Mouse (Mus musculus): ENCODE measurements around the gene Rmnd1. TPM values are rescaled to one million over a fixed set of nuclear protein-coding genes. Genes with fewer than 3 reads are reported as not detected.

The Rmnd1 gene
- polyA plus RNA-seq, 2 experiments, result 19.3 to 19.8 TPM

GRCm38 (mm10) chr10:4370105-4370504 lies 62.1 kb downstream of the Rmnd1 start:
- no peak for TF ChIP-seq CTCF (IDR thresholded peaks at IDR 0.05; ENCODE audit: low read depth)
- Histone ChIP-seq H3K4me2 (ENCODE audit: low read depth) (no peak overlapping the region), H3K4me3 (ENCODE audit: insufficient read depth in 1 of 2, low read depth in 2 of 2, low read length in 2 of 2) (no peak overlapping the region), H3K4me1 (replicated peaks; ENCODE audit: control insufficient read depth in 2 of 2, insufficient read depth in 2 of 2, low read length in 1 of 2) (no peaks in the 10 kb centered on the region), H3K27me3 (ENCODE audit: control insufficient read depth, insufficient read depth, low read length) (no peaks in the 10 kb centered on the region), H3K9me3 (ENCODE audit: control insufficient read depth, low read length) (no peaks in the 10 kb centered on the region), H3K9ac (replicated peaks) (no peak overlapping the region), H3K36me3 (replicated peaks; ENCODE audit: control insufficient read depth, insufficient read depth, low read depth) (peaks cover 3% of the 10 kb centered on the region; the same call in 1 of the 2 replicates), H3K27ac (no peak overlapping the region)
- no peak for ATAC-seq (ENCODE audit: insufficient read depth)
- WGBS (ENCODE audit: insufficient replicate concordance), result 79% methylated on average over 11 of the region's 11 CpGs
- no peak for DNase-seq (ENCODE audit: low read depth in 3 of 3, low spot score in 3 of 3)

- Histone ChIP-seq H3K9me3 (ENCODE audit: control insufficient read depth, low read length) (no peaks in the 10 kb centered on the region), H3K4me3 (ENCODE audit: insufficient read depth in 1 of 2, low read depth in 2 of 2, low read length in 2 of 2) (no peak overlapping the region), H3K27ac (no peak overlapping the region), H3K4me1 (replicated peaks; ENCODE audit: control insufficient read depth in 2 of 2, insufficient read depth in 2 of 2, low read length in 1 of 2) (no peaks in the 10 kb centered on the region), H3K27me3 (ENCODE audit: control insufficient read depth, insufficient read depth, low read length) (no peaks in the 10 kb centered on the region), H3K9ac (replicated peaks) (no peak overlapping the region), H3K36me3 (replicated peaks; ENCODE audit: control insufficient read depth, insufficient read depth, low read depth) (no peaks in the 10 kb centered on the region), H3K4me2 (ENCODE audit: low read depth) (no peak overlapping the region)
- ATAC-seq (ENCODE audit: insufficient read depth), result no peak
- DNase-seq (ENCODE audit: low read depth in 3 of 3, low spot score in 3 of 3), result no peak
- no peak for TF ChIP-seq EP300 (IDR thresholded peaks at IDR 0.05; ENCODE audit: low read depth)
- no peak for TF ChIP-seq CTCF (IDR thresholded peaks at IDR 0.05; ENCODE audit: low read depth)
- WGBS (ENCODE audit: insufficient replicate concordance), result 59% methylated on average over 3 of the region's 3 CpGs
Observed at GRCm38 (mm10) chr10:4364618-4365017, 67.6 kb downstream of the Rmnd1 start.

- H3K27me3 ChIP-seq (ENCODE audit: control insufficient read depth, insufficient read depth, low read length), result no peaks in the 10 kb centered on the region
- DNase-seq (ENCODE audit: low read depth in 3 of 3, low spot score in 3 of 3), result no peak
- no peak overlapping the region for H3K27ac ChIP-seq
- no peaks in the 10 kb centered on the region for H3K9me3 ChIP-seq (ENCODE audit: control insufficient read depth, low read length)
- ATAC-seq (ENCODE audit: insufficient read depth), result no peak
- H3K4me2 ChIP-seq (ENCODE audit: low read depth), result no peak overlapping the region
- no peak overlapping the region for H3K9ac ChIP-seq (replicated peaks)
- 71% methylated on average over 10 of the region's 10 CpGs for WGBS (ENCODE audit: insufficient replicate concordance)
- H3K36me3 ChIP-seq (replicated peaks; ENCODE audit: control insufficient read depth, insufficient read depth, low read depth), result no peaks in the 10 kb centered on the region
- TF ChIP-seq EP300 (IDR thresholded peaks at IDR 0.05; ENCODE audit: low read depth) (no peak), CTCF (IDR thresholded peaks at IDR 0.05; ENCODE audit: low read depth) (no peak)
- H3K4me3 ChIP-seq (ENCODE audit: insufficient read depth in 1 of 2, low read depth in 2 of 2, low read length in 2 of 2), result no peak overlapping the region
- H3K4me1 ChIP-seq (replicated peaks; ENCODE audit: control insufficient read depth in 2 of 2, insufficient read depth in 2 of 2, low read length in 1 of 2), result no peaks in the 10 kb centered on the region
Observed at GRCm38 (mm10) chr10:4357435-4357834, 74.8 kb downstream of the Rmnd1 start.

- no peaks in the 10 kb centered on the region for H3K36me3 ChIP-seq (replicated peaks; ENCODE audit: control insufficient read depth, insufficient read depth, low read depth)
- H3K27me3 ChIP-seq (ENCODE audit: control insufficient read depth, insufficient read depth, low read length), result no peaks in the 10 kb centered on the region
- DNase-seq (ENCODE audit: low read depth in 3 of 3, low spot score in 3 of 3) (no peak), ATAC-seq (ENCODE audit: insufficient read depth) (no peak)
- no peak for TF ChIP-seq CTCF (IDR thresholded peaks at IDR 0.05; ENCODE audit: low read depth)
- no peak for TF ChIP-seq EP300 (IDR thresholded peaks at IDR 0.05; ENCODE audit: low read depth)
- WGBS (ENCODE audit: insufficient replicate concordance), result 23% methylated on average over 5 of the region's 5 CpGs
- H3K4me3 ChIP-seq (ENCODE audit: insufficient read depth in 1 of 2, low read depth in 2 of 2, low read length in 2 of 2), result no peak overlapping the region
- no peak overlapping the region for H3K9ac ChIP-seq (replicated peaks)
- H3K4me2 ChIP-seq (ENCODE audit: low read depth), result no peak overlapping the region
- no peak overlapping the region for H3K27ac ChIP-seq
- H3K9me3 ChIP-seq (ENCODE audit: control insufficient read depth, low read length), result no peaks in the 10 kb centered on the region
- H3K4me1 ChIP-seq (replicated peaks; ENCODE audit: control insufficient read depth in 2 of 2, insufficient read depth in 2 of 2, low read length in 1 of 2), result no peaks in the 10 kb centered on the region
Observed at GRCm38 (mm10) chr10:4356640-4357039, 75.5 kb downstream of the Rmnd1 start.

GRCm38 (mm10) chr10:4355882-4356451 lies 76.2 kb downstream of the Rmnd1 start:
- Histone ChIP-seq H3K4me1 (replicated peaks; ENCODE audit: control insufficient read depth in 2 of 2, insufficient read depth in 2 of 2, low read length in 1 of 2) (no peaks in the 10 kb centered on the region), H3K9ac (replicated peaks) (no peak overlapping the region), H3K27me3 (ENCODE audit: control insufficient read depth, insufficient read depth, low read length) (no peaks in the 10 kb centered on the region), H3K9me3 (ENCODE audit: control insufficient read depth, low read length) (no peaks in the 10 kb centered on the region), H3K27ac (no peak overlapping the region), H3K4me3 (ENCODE audit: insufficient read depth in 1 of 2, low read depth in 2 of 2, low read length in 2 of 2) (no peak overlapping the region), H3K4me2 (ENCODE audit: low read depth) (no peak overlapping the region), H3K36me3 (replicated peaks; ENCODE audit: control insufficient read depth, insufficient read depth, low read depth) (no peaks in the 10 kb centered on the region)
- no peak for ATAC-seq (ENCODE audit: insufficient read depth)
- no peak for DNase-seq (ENCODE audit: low read depth in 3 of 3, low spot score in 3 of 3)
- TF ChIP-seq EP300 (IDR thresholded peaks at IDR 0.05; ENCODE audit: low read depth), result no peak
- no peak for TF ChIP-seq CTCF (IDR thresholded peaks at IDR 0.05; ENCODE audit: low read depth)
- 59% methylated on average over 19 of the region's 19 CpGs for WGBS (ENCODE audit: insufficient replicate concordance)
